In the genomic region with DNA sequence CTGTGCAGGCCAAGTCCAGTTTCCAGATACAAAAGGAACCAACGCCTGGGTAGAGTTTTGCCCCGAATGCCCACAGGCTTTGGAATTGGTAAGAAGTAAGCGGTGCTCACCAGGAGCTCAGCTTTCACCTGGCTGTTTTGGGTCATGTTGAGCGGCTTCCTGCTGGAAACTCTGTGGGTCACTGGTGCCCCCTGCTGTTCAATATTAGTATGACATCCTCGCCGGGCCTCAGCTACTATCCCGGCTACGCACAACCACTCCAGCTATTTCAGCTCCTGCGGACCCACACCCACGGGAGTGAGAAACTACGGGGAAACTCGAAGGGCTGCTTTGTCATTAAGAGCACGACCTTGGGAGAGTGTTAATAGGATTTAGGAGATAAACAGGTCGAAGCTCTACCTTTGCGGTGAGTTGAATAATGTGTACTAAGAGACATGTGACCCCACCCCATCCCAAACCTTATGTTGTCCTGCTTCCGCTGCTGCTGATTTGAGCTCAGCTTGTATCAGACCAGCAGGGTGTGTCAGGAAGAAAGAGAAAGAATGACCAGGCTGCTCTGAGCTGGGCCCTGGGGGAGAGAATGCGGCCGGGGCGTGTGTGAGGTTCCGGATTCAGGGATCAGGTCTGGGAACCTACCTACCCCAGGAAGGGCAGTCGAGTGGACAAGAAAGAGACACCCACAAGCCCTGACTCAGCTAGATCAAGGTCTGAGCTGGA, we compare ENCODE assay signal across 9 mouse cellular contexts. TPM values are rescaled to one million over a fixed set of nuclear protein-coding genes. Genes with fewer than 3 reads are reported as not detected.
A peak's percentile ranks its signal among the peaks of the same experiment; 100 is the strongest.
DNase-seq lines count a peak whose midpoint lies in the region; ATAC-seq and TF ChIP-seq lines count a peak whose summit lies in the region.
"Had no signal": no experiment of that assay in that cellular context is flagged by ENCODE, and none has a peak within 500 bp of the region (broad histone marks: within the 10 kb centered on the region; RNA-seq: fewer than 3 reads in every experiment).

No protein-coding gene starts in this region.

- H3K36me3 ChIP-seq in embryonic facial prominence, embryonic 11.5 days (replicated peaks; ENCODE audit: control insufficient read depth, insufficient read depth, low read depth, low read length), result no peaks in the 10 kb centered on the region
- no peaks in the 10 kb centered on the region for H3K36me3 ChIP-seq in liver, embryonic 13.5 days
- no peaks in the 10 kb centered on the region for H3K36me3 ChIP-seq in thymus, adult 2 months (ENCODE audit: control insufficient read depth, insufficient read depth, low read length)
- H3K36me3 ChIP-seq: limb, embryonic 15.5 days had no signal

- TF ChIP-seq CTCF in thymus, adult 2 months (IDR thresholded peaks at IDR 0.05; ENCODE audit: borderline replicate concordance, control insufficient read depth, extremely low read depth, insufficient read depth, low read length, poor library complexity), result peak; percentile 83; the same call in 1 of the 2 replicates

- no peak; the same call in 1 of the 2 replicates for ATAC-seq in embryonic facial prominence, embryonic 11.5 days (replicated peaks; ENCODE audit: insufficient number of reproducible peaks, low FRiP score, low TSS enrichment, low read depth)
- ATAC-seq in liver, embryonic 13.5 days (ENCODE audit: low read depth), result no peak

- DNase-seq in CD8-positive naive resting alpha-beta T cell, adult 2 months (ENCODE audit: low read depth in 2 of 2, low spot score in 2 of 2), result peak; percentile 69 to 78
- DNase-seq in adrenal gland, postnatal 25 days, result peak; percentile 80
- peak; percentile 90 for DNase-seq in embryonic facial prominence, embryonic 11.5 days (ENCODE audit: low spot score)
- DNase-seq in heart, adult 9 months (ENCODE audit: low spot score in 2 of 2), result peak; percentile 67 to 82
- peak; percentile 88 for DNase-seq in kidney, postnatal 14 days
- peak; percentile 44 for DNase-seq in liver, embryonic 13.5 days
- peak; percentile 23 for DNase-seq in ovary, adult 18-20 months (ENCODE audit: low spot score)
- peak; percentile 74 for DNase-seq in thymus, adult 2 months

- no peak overlapping the region for H3K9ac ChIP-seq in embryonic facial prominence, embryonic 11.5 days (replicated peaks; ENCODE audit: low read length)
- no peak overlapping the region for H3K9ac ChIP-seq in liver, embryonic 13.5 days
- H3K9ac ChIP-seq: limb, embryonic 15.5 days had no signal

- H3K27ac ChIP-seq in embryonic facial prominence, embryonic 11.5 days (replicated peaks; ENCODE audit: low read depth, low read length), result no peak overlapping the region
- no peak overlapping the region for H3K27ac ChIP-seq in liver, embryonic 13.5 days
- no peak overlapping the region for H3K27ac ChIP-seq in thymus, adult 2 months (ENCODE audit: control insufficient read depth, insufficient read depth, low read length)
- H3K27ac ChIP-seq: limb, embryonic 15.5 days had no signal

- WGBS in embryonic facial prominence, embryonic 11.5 days, result 24% methylated on average over 21 of the region's 21 CpGs
- 22% methylated on average over 21 of the region's 21 CpGs for WGBS in liver, embryonic 13.5 days (ENCODE audit: insufficient replicate concordance)
- 29% methylated on average over 21 of the region's 21 CpGs for WGBS in thymus, adult 2 months

- no peak overlapping the region for H3K4me2 ChIP-seq in embryonic facial prominence, embryonic 11.5 days (ENCODE audit: low read depth, low read length)
- H3K4me2 ChIP-seq in liver, embryonic 13.5 days, result no peak overlapping the region
- H3K4me2 ChIP-seq: limb, embryonic 15.5 days had no signal

- H3K4me3 ChIP-seq in embryonic facial prominence, embryonic 11.5 days (ENCODE audit: low read depth, low read length), result no peak overlapping the region
- H3K4me3 ChIP-seq in liver, embryonic 13.5 days (replicated peaks), result no peak overlapping the region
- no peak overlapping the region for H3K4me3 ChIP-seq in thymus, adult 2 months (ENCODE audit: control insufficient read depth, insufficient read depth, low read length)
- H3K4me3 ChIP-seq: limb, embryonic 15.5 days had no signal

- no peak for TF ChIP-seq POLR2A in thymus, adult 2 months (IDR thresholded peaks at IDR 0.05; ENCODE audit: control insufficient read depth, extremely low read depth, insufficient read depth, low read length, poor library complexity)

- H3K27me3 ChIP-seq in embryonic facial prominence, embryonic 11.5 days (ENCODE audit: control insufficient read depth, insufficient read depth, low read length), result no peaks in the 10 kb centered on the region
- H3K27me3 ChIP-seq in liver, embryonic 13.5 days, result peaks cover 26% of the 10 kb centered on the region; the same call in 1 of the 2 replicates
- H3K27me3 ChIP-seq in thymus, adult 2 months (ENCODE audit: control insufficient read depth, insufficient read depth, low read length), result no peaks in the 10 kb centered on the region

- H3K4me1 ChIP-seq in embryonic facial prominence, embryonic 11.5 days (ENCODE audit: control insufficient read depth, insufficient read depth, low read length), result no peaks in the 10 kb centered on the region; the same call in 1 of the 2 replicates
- no peaks in the 10 kb centered on the region for H3K4me1 ChIP-seq in liver, embryonic 13.5 days (replicated peaks)
- no peaks in the 10 kb centered on the region for H3K4me1 ChIP-seq in thymus, adult 2 months (replicated peaks; ENCODE audit: control insufficient read depth, insufficient read depth, low read length)

- H3K9me3 ChIP-seq in embryonic facial prominence, embryonic 11.5 days (replicated peaks; ENCODE audit: control insufficient read depth, low read length), result no peaks in the 10 kb centered on the region
- no peaks in the 10 kb centered on the region for H3K9me3 ChIP-seq in liver, embryonic 13.5 days (replicated peaks)
- H3K9me3 ChIP-seq: limb, embryonic 15.5 days had no signal

RNA-seq across cellular contexts. Expression of gene Meox1, which starts 16.2 kb away (rescaled TPM):
- total RNA-seq in adrenal gland, postnatal 25 days (2021), result 4.5 and 5.0 TPM in 2 replicates
- polyA plus RNA-seq in embryonic facial prominence, embryonic 11.5 days (2014; fragmentation: Nextera tagmentation; extraction: Ambion mirVana), result 4.9 and 6.0 TPM in 2 replicates
- 0.59 and 0.65 TPM in 2 replicates for polyA plus RNA-seq in liver, embryonic 13.5 days (2015; fragmentation: Nextera tagmentation; extraction: Ambion mirVana)
- polyA plus RNA-seq in thymus, adult 2 months (2012; rRNA removed), result 1.9 and 2.1 TPM in 2 replicates

RNA-seq across cellular contexts. Expression of gene Sost, which starts 56.4 kb away (rescaled TPM):
- total RNA-seq in adrenal gland, postnatal 25 days (2021), result not detected in 2 replicates
- not detected in 2 replicates for polyA plus RNA-seq in embryonic facial prominence, embryonic 11.5 days (2014; fragmentation: Nextera tagmentation; extraction: Ambion mirVana)
- polyA plus RNA-seq in liver, embryonic 13.5 days (2015; fragmentation: Nextera tagmentation; extraction: Ambion mirVana), result 0.06 TPM in 1 of 2 replicates, not detected in the other
- 3.1 and 5.0 TPM in 2 replicates for polyA plus RNA-seq in thymus, adult 2 months (2012; rRNA removed)

Comparison
In these comparisons a context has a peak if more than half of its experiments do, and no peak if none do; other contexts are left out.
1. DNase-seq: peak in every context shown above with its lines; median percentile 90 in embryonic facial prominence, embryonic 11.5 days; 88 in kidney, postnatal 14 days; 80 in adrenal gland, postnatal 25 days; 74 in heart, adult 9 months; 74 in thymus, adult 2 months; 74 in CD8-positive naive resting alpha-beta T cell, adult 2 months; 44 in liver, embryonic 13.5 days; 23 in ovary, adult 18-20 months.